Comparison of ENCODE assay signal across 8 mouse cellular contexts in genomic region chr2:65414237-65414636, GRCm38 (mm10). TPM values are rescaled to one million over a fixed set of nuclear protein-coding genes. Genes with fewer than 3 reads are reported as not detected.
DNase-seq lines count a peak whose midpoint lies in the region; ATAC-seq and TF ChIP-seq lines count a peak whose summit lies in the region.

No protein-coding gene starts in this region.

- WGBS in forebrain, embryonic 10.5 days: under 1% methylated on average over 7 of the region's 7 CpGs
- WGBS in hindbrain, embryonic 10.5 days: 0% methylated on average over 7 of the region's 7 CpGs

- no peak for TF ChIP-seq CTCF in Patski (IDR thresholded peaks at IDR 0.05)
- no peak for TF ChIP-seq CTCF in left cerebral cortex, adult 2 months (IDR thresholded peaks at IDR 0.05)

- ATAC-seq in CD4-positive, CD25-positive, alpha-beta regulatory T cell, adult 4 months: peak; percentile 80
- peak; percentile 28 for ATAC-seq in Patski
- ATAC-seq in megakaryocyte, adult 5-6 weeks (ENCODE audit: poor library complexity, severe bottlenecking): peak; percentile 52

- H3K27ac ChIP-seq in forebrain, embryonic 10.5 days: peak overlapping the region; percentile 88
- peak overlapping the region; percentile 88 for H3K27ac ChIP-seq in hindbrain, embryonic 10.5 days
- peak overlapping the region; percentile 91 for H3K27ac ChIP-seq in left cerebral cortex, adult 2 months

- intact Hi-C loops in left cerebral cortex, adult 2 months (cut with DNase I): loop anchor here (1.0 to 5.0 kb wide), 2 partner anchors 57 to 198 kb away; no protein-coding TSS in a partner anchor

- H3K9me3 ChIP-seq in forebrain, embryonic 10.5 days: peaks cover 9% of the 10 kb centered on the region; the same call in 1 of the 2 replicates
- H3K9me3 ChIP-seq in hindbrain, embryonic 10.5 days: peaks cover 7% of the 10 kb centered on the region; the same call in 1 of the 2 replicates

- peak overlapping the region; percentile 49 for H3K4me3 ChIP-seq in forebrain, embryonic 10.5 days
- H3K4me3 ChIP-seq in hindbrain, embryonic 10.5 days: peak overlapping the region; percentile 41
- peak overlapping the region; percentile 45 for H3K4me3 ChIP-seq in left cerebral cortex, adult 2 months

- no peak for DNase-seq in Patski (ENCODE audit: low read depth, low spot score)
- peak; percentile 80 for DNase-seq in forebrain, embryonic 10.5 days (ENCODE audit: extremely low spot score, low spot score)
- peak; percentile 83 for DNase-seq in hindbrain, embryonic 10.5 days (ENCODE audit: low spot score)
- peak; percentile 22 to 36 for DNase-seq in left cerebral cortex, adult 2 months (ENCODE audit: extremely low spot score in 1 of 2, low spot score in 2 of 2)
- DNase-seq in right cerebral cortex, postnatal 14 days: peak; percentile 46
- DNase-seq in urinary bladder, postnatal 4 days (ENCODE audit: low spot score in 2 of 2): no peak

- POLR2A ChIA-PET in Patski (lab: Charles Lee): no interaction called here

- H3K36me3 ChIP-seq in forebrain, embryonic 10.5 days (replicated peaks): no peaks in the 10 kb centered on the region
- no peaks in the 10 kb centered on the region for H3K36me3 ChIP-seq in hindbrain, embryonic 10.5 days

- CTCF ChIA-PET in Patski (lab: Charles Lee): interaction anchor here (0.7 to 3.6 kb wide), 14 partner anchors 9 to 268 kb away, joined by 3 to 19 read pairs (median 4); partner anchors contain the start of gene Scn3a

- peaks cover 8% of the 10 kb centered on the region for H3K27me3 ChIP-seq in Patski
- H3K27me3 ChIP-seq in forebrain, embryonic 10.5 days (ENCODE audit: poor library complexity, severe bottlenecking): no peaks in the 10 kb centered on the region
- H3K27me3 ChIP-seq in hindbrain, embryonic 10.5 days (ENCODE audit: insufficient read depth, poor library complexity, severe bottlenecking): no peaks in the 10 kb centered on the region

- in situ Hi-C loops in Patski (cut with MboI; ENCODE audit: low pct_unique_long_range_greater_than_20kb): loop anchor here (5.0 kb wide), 1 partner anchor 158 kb away; no protein-coding TSS in a partner anchor

- H3K4me1 ChIP-seq in forebrain, embryonic 10.5 days: peaks cover 42% of the 10 kb centered on the region
- H3K4me1 ChIP-seq in hindbrain, embryonic 10.5 days (replicated peaks): peaks cover 17% of the 10 kb centered on the region

RNA-seq across cellular contexts. Expression of gene Slc38a11, which starts 50.4 kb away (rescaled TPM):
- polyA plus RNA-seq in CD4-positive, CD25-positive, alpha-beta regulatory T cell, adult 4 months (2017; shearing (Covaris generic)): not detected
- polyA plus RNA-seq in Patski (2021): not detected
- polyA plus RNA-seq in forebrain, embryonic 10.5 days (2016; fragmentation: Nextera tagmentation; extraction: Ambion mirVana): 0.71 and 0.78 TPM in 2 replicates
- polyA plus RNA-seq in hindbrain, embryonic 10.5 days (2016; fragmentation: Nextera tagmentation; extraction: Ambion mirVana): 0.14 and 0.17 TPM in 2 replicates
- 1 to 10 TPM; 2.3 to 2.6 TPM for total RNA-seq in left cerebral cortex, adult 2 months (2021)
- not detected in 2 replicates for total RNA-seq in megakaryocyte, adult 5-6 weeks (2015)
- not detected in 2 replicates for total RNA-seq in megakaryocyte, adult 5-6 weeks (2017)

Comparison
In these comparisons a context has a peak if more than half of its experiments do, and no peak if none do; other contexts are left out.
1. ATAC-seq: peak in every context shown above with its lines; median percentile 80 in CD4-positive, CD25-positive, alpha-beta regulatory T cell, adult 4 months; 52 in megakaryocyte, adult 5-6 weeks; 28 in Patski.
2. DNase-seq: peak in forebrain, embryonic 10.5 days (single experiment), hindbrain, embryonic 10.5 days (single experiment), left cerebral cortex, adult 2 months (2 of 2) and right cerebral cortex, postnatal 14 days (single experiment); none in Patski (single experiment) and urinary bladder, postnatal 4 days (0 of 2).
3. Peak in every context shown above with its lines, with median percentiles within 50 percentile points of each other: H3K27ac ChIP-seq and H3K4me3 ChIP-seq.